Mouse (Mus musculus) liver, adult 2 months (tissue): ENCODE data around the gene Ahcyl2. TPM values are rescaled to one million over a fixed set of nuclear protein-coding genes. Genes with fewer than 3 reads are reported as not detected.

Experiments
- DNase-seq: peaks from one replicate; pipeline ENCODE4 v3.0.0-alpha.2; 2011; ENCODE audit warnings: low read depth, low spot score; ENCODE audit errors: extremely low read depth
- H3K27ac ChIP-seq: fragments of 200-500 bp; replicated peaks from 2 replicates; pipeline ENCODE4 v1.5.1; 2012; ENCODE audit warnings: low read depth, mild to moderate bottlenecking, control low read depth, inconsistent platforms, low read length; ENCODE audit not compliant: insufficient read depth
- H3K27me3 ChIP-seq: fragments of 200-500 bp; 2 replicates; pipeline ENCODE4 v1.6.1; 2012; ENCODE audit warnings: mild to moderate bottlenecking, moderate library complexity, low read length, inconsistent platforms; ENCODE audit not compliant: control insufficient read depth, insufficient read depth
- H3K36me3 ChIP-seq: fragments of 200-500 bp; 2 replicates; pipeline ENCODE4 v1.6.1; 2012; ENCODE audit warnings: low read length, inconsistent platforms; ENCODE audit not compliant: control insufficient read depth, insufficient read depth
- H3K4me1 ChIP-seq: fragments of 200-500 bp; 2 replicates; pipeline ENCODE4 v1.6.1; 2011; ENCODE audit warnings: low read length; ENCODE audit not compliant: control insufficient read depth, insufficient read depth
- H3K4me3 ChIP-seq: fragments of 200-500 bp; 2 replicates; pipeline ENCODE4 v1.5.1; 2011; ENCODE audit warnings: low read depth, mild to moderate bottlenecking, control low read depth, low read length, moderate library complexity; ENCODE audit not compliant: insufficient read depth
- H3K79me2 ChIP-seq: fragments of 200-500 bp; 2 replicates; pipeline ENCODE4 v1.6.1; 2012; ENCODE audit warnings: inconsistent platforms, mild to moderate bottlenecking, low read length, moderate library complexity; ENCODE audit not compliant: control insufficient read depth, insufficient read depth
- H3K9ac ChIP-seq: fragments of 200-500 bp; 2 replicates; pipeline ENCODE4 v1.6.1; 2012; ENCODE audit warnings: low read depth, mild to moderate bottlenecking, control low read depth, inconsistent platforms, low read length
- CTCF ChIP-seq: fragments of 200-500 bp; IDR thresholded peaks from 2 replicates; pipeline ENCODE4 v1.5.1; 2011; ENCODE audit warnings: low read depth, low read length, control low read depth
- POLR2A ChIP-seq: fragments of 200-500 bp; IDR thresholded peaks from 2 replicates; pipeline ENCODE4 v1.6.1; 2011; ENCODE audit warnings: low read length, control low read depth; ENCODE audit not compliant: insufficient read depth; ENCODE audit errors: extremely low read depth
- WGBS: fragments of 180-500 bp; shearing (Covaris S2); methylation state at CpG from one replicate; pipeline ENCODE4 v1.1.7; 2018; 5-methylcytosine and 5-hydroxymethylcytosine counted together
- polyA plus RNA-seq: library from polyadenylated mRNA; depleted of rRNA; stranded (reverse); fragments of >200 nt; gene quantifications from 2 replicates; pipeline ENCODE4 v1.2.3, GENCODE M21; 2012
- total RNA-seq: library from RNA; depleted of rRNA; stranded (reverse); fragments of >200 nt; gene quantifications from 2 replicates; pipeline ENCODE4 v1.2.3, GENCODE M21; 2014

The Ahcyl2 gene
- total and polyA plus RNA-seq, 2 experiments, result 7.4 to 8.9 TPM

DNA sequence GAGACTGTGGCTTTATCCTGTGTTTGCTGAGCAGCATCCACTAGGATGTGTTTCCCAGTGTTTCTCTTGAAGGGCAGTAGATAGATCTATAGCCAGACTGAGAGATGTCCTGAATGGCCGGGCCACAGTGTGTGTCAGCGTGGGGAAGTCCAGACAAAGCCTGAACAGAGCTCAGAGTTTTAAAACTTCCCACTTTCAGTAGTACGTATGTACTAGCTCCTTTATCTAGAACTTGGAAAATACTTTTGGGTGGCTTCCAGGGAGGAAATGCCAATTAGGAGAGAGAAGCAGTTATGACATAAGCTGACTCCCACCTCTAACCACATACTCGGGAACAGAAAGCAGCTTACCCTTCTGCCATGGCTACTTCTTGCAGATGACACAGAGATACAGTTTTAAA is 172.6 kb downstream of the Ahcyl2 start:
- 65% methylated on average over 4 of the region's 4 CpGs for WGBS
- H3K79me2 ChIP-seq, result no peaks in the 10 kb centered on the region
- TF ChIP-seq POLR2A (no peak), CTCF (no peak)

GRCm38 (mm10) chr6:29941036-29941435 is 173.2 kb downstream of the Ahcyl2 start:
- no peak for TF ChIP-seq POLR2A
- TF ChIP-seq CTCF, result no peak
- Histone ChIP-seq H3K27ac (no peak overlapping the region), H3K9ac (no peak overlapping the region), H3K4me1 (no peaks in the 10 kb centered on the region), H3K4me3 (no peak overlapping the region), H3K79me2 (no peaks in the 10 kb centered on the region), H3K27me3 (no peaks in the 10 kb centered on the region), H3K36me3 (no peaks in the 10 kb centered on the region)
- WGBS, result 92% methylated on average over 2 of the region's 2 CpGs
- no peak for DNase-seq

More for the DNA sequence above, 172.6 kb downstream of the Ahcyl2 start:
- H3K4me1 ChIP-seq, result no peaks in the 10 kb centered on the region
- H3K9ac ChIP-seq, result no peak overlapping the region
- H3K27ac ChIP-seq, result no peak overlapping the region
- DNase-seq, result no peak
- no peaks in the 10 kb centered on the region for H3K27me3 ChIP-seq
- H3K36me3 ChIP-seq, result no peaks in the 10 kb centered on the region
- H3K4me3 ChIP-seq, result no peak overlapping the region

DNA sequence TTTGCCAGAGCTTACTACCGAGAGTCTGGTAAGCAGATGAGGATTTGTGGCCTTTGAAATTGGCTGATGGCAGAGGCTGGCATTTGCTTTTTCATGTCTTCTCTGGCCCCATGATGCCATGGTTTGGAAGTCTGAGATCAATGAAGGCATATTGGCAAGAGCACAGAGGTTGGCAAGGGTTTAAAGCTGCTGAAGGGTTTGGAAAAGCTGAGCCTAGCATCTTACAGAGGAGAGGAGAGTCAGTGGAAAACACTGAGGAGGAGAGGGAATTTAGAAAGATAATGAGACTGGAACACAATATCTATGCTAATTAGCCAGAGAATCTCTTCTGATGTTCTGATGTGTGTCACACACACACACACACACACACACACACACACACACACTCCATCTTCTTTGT is 176.7 kb downstream of the Ahcyl2 start:
- 77% methylated on average over 1 of the region's 1 CpGs for WGBS
- Histone ChIP-seq H3K4me3 (no peak overlapping the region), H3K4me1 (no peaks in the 10 kb centered on the region), H3K36me3 (no peaks in the 10 kb centered on the region), H3K27ac (no peak overlapping the region), H3K79me2 (no peaks in the 10 kb centered on the region), H3K9ac (no peak overlapping the region), H3K27me3 (no peaks in the 10 kb centered on the region)
- TF ChIP-seq POLR2A (no peak), CTCF (no peak)
- DNase-seq, result no peak

GRCm38 (mm10) chr6:29946568-29946967 is 178.8 kb downstream of the Ahcyl2 start:
- TF ChIP-seq POLR2A (no peak), CTCF (no peak)
- 77% methylated on average over 2 of the region's 2 CpGs for whole genome bisulfite sequencing
- H3K79me2 ChIP-seq, result no peaks in the 10 kb centered on the region
- no peak for DNase-seq
- no peak overlapping the region for H3K4me3 ChIP-seq
- no peaks in the 10 kb centered on the region for H3K4me1 ChIP-seq
- no peaks in the 10 kb centered on the region for H3K27me3 ChIP-seq
- no peak overlapping the region for H3K27ac ChIP-seq
- H3K36me3 ChIP-seq, result no peaks in the 10 kb centered on the region
- no peak overlapping the region for H3K9ac ChIP-seq

DNA sequence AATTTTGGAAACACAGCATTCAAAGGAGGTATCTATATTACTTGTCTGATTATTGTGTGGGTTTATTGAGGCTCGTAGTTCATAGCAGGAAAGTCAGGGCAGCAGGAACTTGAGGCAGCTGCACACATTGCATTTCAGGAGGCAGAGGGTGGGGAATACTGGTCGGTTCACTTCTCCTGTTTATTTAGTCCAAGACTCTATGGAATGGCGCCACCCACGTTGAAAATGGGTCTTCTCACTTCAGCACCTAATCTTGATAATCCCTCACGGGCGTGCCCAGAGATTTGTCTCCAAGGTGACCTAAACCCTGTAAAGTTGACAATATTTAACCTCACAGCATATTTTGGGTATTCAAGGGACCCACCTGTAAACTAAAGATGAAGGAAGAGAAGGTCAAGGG is 180.0 kb downstream of the Ahcyl2 start:
- no peak for TF ChIP-seq POLR2A
- no peak for TF ChIP-seq CTCF
- Histone ChIP-seq H3K4me3 (no peak overlapping the region), H3K27me3 (no peaks in the 10 kb centered on the region), H3K27ac (no peak overlapping the region), H3K4me1 (no peaks in the 10 kb centered on the region), H3K79me2 (no peaks in the 10 kb centered on the region), H3K9ac (no peak overlapping the region), H3K36me3 (no peaks in the 10 kb centered on the region)
- WGBS, result 78% methylated on average over 6 of the region's 6 CpGs
- DNase-seq, result no peak

DNA sequence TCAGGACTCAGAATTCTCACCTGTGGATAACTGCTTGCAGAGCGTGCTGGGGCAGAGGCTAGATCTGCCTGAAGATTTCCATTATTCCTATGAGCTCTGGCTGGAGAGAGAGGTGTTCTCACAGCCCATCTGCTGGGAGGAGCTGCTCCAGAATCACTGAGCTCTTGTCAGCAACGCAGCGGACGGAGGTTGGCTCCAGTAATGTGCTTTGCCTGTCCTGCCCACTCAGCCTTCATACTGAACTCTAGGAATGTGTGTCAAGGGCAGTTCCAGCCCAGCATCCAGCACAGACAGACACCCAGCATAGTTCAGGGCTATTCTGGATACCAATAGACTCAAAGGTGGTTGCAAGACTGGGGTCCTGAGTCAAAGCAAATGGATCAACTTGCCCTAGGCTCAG is 188.9 kb downstream of the Ahcyl2 start:
- Histone ChIP-seq H3K27ac (no peak overlapping the region), H3K9ac (no peak overlapping the region), H3K36me3 (no peaks in the 10 kb centered on the region), H3K4me3 (no peak overlapping the region), H3K4me1 (no peaks in the 10 kb centered on the region; the same call in 1 of the 2 replicates), H3K79me2 (no peaks in the 10 kb centered on the region), H3K27me3 (no peaks in the 10 kb centered on the region)
- TF ChIP-seq POLR2A (no peak), CTCF (no peak)
- WGBS, result 98% methylated on average over 4 of the region's 4 CpGs
- DNase-seq, result no peak
